Mouse (Mus musculus) midbrain, embryonic 15.5 days (tissue): Measurements from ENCODE around the gene Hspa12a. TPM values are rescaled to one million over a fixed set of nuclear protein-coding genes. Genes with fewer than 3 reads are reported as not detected.
A peak's percentile ranks its signal among the peaks of the same experiment; 100 is the strongest.

Source experiments
- ATAC-seq: fragments of 200-750 bp; cut with Nextera tagmentation; replicated peaks from 2 replicates; pipeline ENCODE4 v1.8.0; 2017; ENCODE audit warnings: moderate TSS enrichment
- H3K27ac ChIP-seq: fragments of 300-500 bp; sonication (generic); 2 replicates; pipeline ENCODE4 v1.5.1; 2015; ENCODE audit warnings: mild to moderate bottlenecking, inconsistent platforms
- H3K27me3 ChIP-seq: fragments of 300-500 bp; sonication (generic); replicated peaks from 2 replicates; pipeline ENCODE4 v1.6.1; 2015; ENCODE audit warnings: inconsistent platforms
- H3K36me3 ChIP-seq: fragments of 300-500 bp; sonication (generic); replicated peaks from 2 replicates; pipeline ENCODE4 v1.6.1; 2015; ENCODE audit warnings: inconsistent platforms
- H3K4me1 ChIP-seq: fragments of 300-500 bp; sonication (generic); 2 replicates; pipeline ENCODE4 v1.6.1; 2015; ENCODE audit warnings: inconsistent platforms
- H3K4me2 ChIP-seq: fragments of 300-500 bp; sonication (generic); 2 replicates; pipeline ENCODE4 v1.6.1; 2015; ENCODE audit warnings: inconsistent platforms, mild to moderate bottlenecking, moderate library complexity
- H3K4me3 ChIP-seq: fragments of 300-500 bp; sonication (generic); 2 replicates; pipeline ENCODE4 v1.5.1; 2015; ENCODE audit warnings: mild to moderate bottlenecking, inconsistent platforms
- H3K9ac ChIP-seq: fragments of 300-500 bp; sonication (generic); 2 replicates; pipeline ENCODE4 v1.6.1; 2015; ENCODE audit warnings: mild to moderate bottlenecking, inconsistent platforms
- H3K9me3 ChIP-seq: fragments of 300-500 bp; sonication (generic); 2 replicates; pipeline ENCODE4 v1.6.1; 2016; ENCODE audit warnings: inconsistent platforms
- WGBS: fragments of 180-500 bp; shearing (Covaris S2); methylation state at CpG from one replicate; pipeline ENCODE4 v1.1.7; 2015; ENCODE audit warnings: mixed read lengths; 5-methylcytosine and 5-hydroxymethylcytosine counted together
- polyA plus RNA-seq: library from polyadenylated mRNA; unstranded; fragments of >200 nt; fragmentation: Nextera tagmentation; extraction: Ambion mirVana; gene quantifications from 2 replicates; pipeline ENCODE4 v1.2.1, GENCODE M21; 2015

Gene Hspa12a
- polyA plus RNA-seq, 1 experiment from 2014 or later = 53.0 TPM

DNA sequence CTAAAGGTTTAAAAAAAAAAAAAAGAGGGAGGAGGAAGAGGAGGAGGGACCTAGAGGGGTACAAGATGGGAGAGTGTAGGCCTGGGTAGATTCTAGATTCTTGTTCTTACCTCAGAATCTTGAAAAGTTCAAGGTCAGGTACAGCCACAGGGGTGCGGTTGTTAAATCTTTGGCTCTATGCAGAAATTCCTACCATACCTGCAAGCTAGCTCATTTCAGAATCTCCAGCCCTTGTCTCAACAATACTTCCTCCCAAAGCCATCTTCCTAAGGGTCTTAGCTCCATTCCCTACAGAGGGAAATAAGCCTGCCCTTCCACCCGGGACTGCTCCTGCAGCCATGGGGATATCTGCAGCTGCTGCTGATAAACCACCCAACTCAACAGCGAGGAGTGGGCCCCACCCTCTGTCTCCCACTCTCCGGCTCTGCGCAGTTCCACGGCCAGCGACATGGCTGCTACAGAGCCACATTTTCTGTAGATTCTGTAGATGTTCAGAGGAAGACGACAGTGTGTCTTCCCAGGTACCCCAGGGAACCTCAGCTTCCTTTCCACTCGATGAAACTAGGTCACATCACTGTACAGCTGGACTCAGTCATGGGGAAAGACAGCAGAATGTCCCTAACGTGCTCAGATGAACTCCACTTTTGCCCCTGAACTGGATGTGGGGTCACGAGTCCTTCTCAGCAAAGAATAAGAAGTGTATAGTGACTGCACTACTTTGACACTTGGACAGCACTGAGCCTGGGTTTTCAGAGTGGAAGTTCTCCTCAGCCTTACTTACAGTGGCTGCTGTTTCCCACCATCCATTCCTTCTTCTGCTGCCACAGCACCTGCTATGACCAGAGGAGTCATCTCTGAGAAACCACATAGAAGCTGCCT is 70.8 kb downstream of the Hspa12a start:
- ATAC-seq = no peak

DNA sequence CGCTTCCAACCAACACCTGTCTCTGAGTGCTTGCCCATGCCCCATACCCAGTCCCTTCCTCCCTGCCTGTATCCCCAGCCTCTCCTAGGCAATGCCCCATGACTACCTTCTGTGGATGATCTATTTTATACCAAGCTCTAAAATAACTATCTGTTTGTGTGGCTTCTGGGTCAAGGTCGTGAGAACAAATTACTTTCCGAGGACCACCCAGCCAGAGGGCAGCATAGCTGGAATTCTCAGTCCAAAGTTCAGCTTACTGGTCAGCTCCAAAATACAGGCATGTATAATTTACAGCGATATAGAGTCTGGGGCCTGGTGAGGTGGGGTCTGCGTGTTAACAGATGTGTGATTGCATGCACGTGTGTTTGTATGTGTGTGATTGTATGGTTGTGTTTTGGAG is 71.6 kb downstream of the Hspa12a start:
- 89% methylated on average over 6 of the region's 6 CpGs for WGBS

More for the DNA sequence above, 70.8 kb downstream of the Hspa12a start:
- H3K9me3 ChIP-seq = no peaks in the 10 kb centered on the region
- H3K9ac ChIP-seq = no peak overlapping the region
- no peak overlapping the region for H3K27ac ChIP-seq
- no peaks in the 10 kb centered on the region for H3K4me1 ChIP-seq
- no peaks in the 10 kb centered on the region for H3K27me3 ChIP-seq
- no peaks in the 10 kb centered on the region for H3K36me3 ChIP-seq
- no peak overlapping the region for H3K4me3 ChIP-seq
- 85% methylated on average over 11 of the region's 11 CpGs for whole genome bisulfite sequencing
- H3K4me2 ChIP-seq = no peak overlapping the region

DNA sequence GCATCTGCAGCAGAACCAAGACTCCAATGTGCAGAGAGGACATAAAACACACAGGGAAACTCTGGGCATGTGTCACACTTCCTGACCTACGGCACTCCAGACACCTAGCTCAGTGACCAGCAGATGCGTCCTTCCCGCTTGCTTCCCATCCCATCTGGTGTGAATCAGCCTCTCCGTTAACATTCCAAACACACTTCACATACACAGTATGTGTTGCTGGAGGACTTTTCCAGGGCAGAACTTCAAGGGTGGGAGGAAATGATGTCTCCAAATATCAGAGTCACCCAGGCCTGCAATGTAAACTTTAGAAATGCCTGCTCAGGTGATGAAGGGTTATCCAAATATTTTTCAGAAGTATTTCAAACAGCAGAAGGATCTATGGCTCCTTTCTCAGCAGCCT is 76.8 kb downstream of the Hspa12a start:
- H3K36me3 ChIP-seq = no peaks in the 10 kb centered on the region
- no peak overlapping the region for H3K9ac ChIP-seq
- no peak overlapping the region for H3K4me2 ChIP-seq
- no peak overlapping the region for H3K27ac ChIP-seq
- H3K4me1 ChIP-seq = no peaks in the 10 kb centered on the region
- H3K4me3 ChIP-seq = no peak overlapping the region
- no peaks in the 10 kb centered on the region for H3K9me3 ChIP-seq
- WGBS = 87% methylated on average over 4 of the region's 4 CpGs
- no peaks in the 10 kb centered on the region for H3K27me3 ChIP-seq
- ATAC-seq = no peak

More for the DNA sequence above, 71.6 kb downstream of the Hspa12a start:
- ATAC-seq = no peak
- Histone ChIP-seq H3K4me2 (no peak overlapping the region), H3K4me3 (no peak overlapping the region), H3K4me1 (no peaks in the 10 kb centered on the region), H3K36me3 (no peaks in the 10 kb centered on the region), H3K27ac (no peak overlapping the region), H3K27me3 (no peaks in the 10 kb centered on the region), H3K9ac (no peak overlapping the region), H3K9me3 (no peaks in the 10 kb centered on the region)

DNA sequence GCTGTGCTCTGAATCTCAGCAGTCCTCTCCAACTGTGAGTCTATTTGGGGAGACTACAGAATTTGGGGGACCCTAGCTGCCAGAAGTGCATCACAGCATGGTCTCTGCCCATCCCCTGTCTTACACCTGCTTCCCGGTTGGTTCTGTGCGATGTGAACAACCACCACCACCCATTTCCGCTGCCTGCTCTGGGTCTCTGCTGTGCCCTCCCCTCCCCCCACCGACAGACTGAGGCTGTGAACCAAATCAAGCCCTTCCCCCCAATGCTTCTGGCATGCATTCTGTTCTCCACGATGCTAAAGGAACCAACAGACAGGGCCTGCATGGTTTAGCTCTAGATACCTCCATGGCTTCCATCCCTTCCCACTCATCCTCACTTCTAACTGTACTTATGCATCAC is 78.2 kb downstream of the Hspa12a start:
- Histone ChIP-seq H3K27ac (no peak overlapping the region), H3K4me1 (peaks cover 11% of the 10 kb centered on the region), H3K36me3 (no peaks in the 10 kb centered on the region), H3K9me3 (no peaks in the 10 kb centered on the region), H3K9ac (no peak overlapping the region), H3K4me2 (no peak overlapping the region), H3K27me3 (no peaks in the 10 kb centered on the region), H3K4me3 (no peak overlapping the region)
- ATAC-seq = no peak
- WGBS = 47% methylated on average over 5 of the region's 5 CpGs

DNA sequence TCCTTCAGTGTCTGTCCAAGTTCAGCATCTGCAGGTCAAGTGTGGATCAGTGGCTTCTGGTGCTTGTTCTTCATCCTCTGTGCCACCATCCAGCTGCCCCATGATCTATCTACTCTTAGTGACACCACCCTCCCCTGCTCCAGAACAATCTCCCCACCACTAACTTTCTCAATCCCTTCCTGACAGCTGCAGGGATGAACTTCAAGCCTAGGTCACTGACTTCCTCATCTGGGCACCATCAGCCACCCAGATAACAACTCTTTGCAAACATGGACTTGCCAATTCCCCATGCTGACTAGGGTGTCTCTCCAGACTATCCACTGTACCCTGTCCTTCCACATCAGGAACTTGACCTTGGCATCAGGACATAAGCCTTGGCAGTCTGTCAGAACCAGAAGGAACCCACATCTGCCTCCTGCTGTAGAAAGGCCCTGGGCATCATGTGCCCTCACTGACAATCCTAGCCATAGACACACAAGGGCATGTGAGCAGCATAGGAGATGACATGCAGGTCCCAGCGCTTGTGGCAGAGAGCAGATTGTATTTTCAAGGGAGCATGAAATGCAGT is 79.4 kb downstream of the Hspa12a start:
- H3K27ac ChIP-seq = no peak overlapping the region
- 96% methylated on average over 1 of the region's 1 CpGs for WGBS

DNA sequence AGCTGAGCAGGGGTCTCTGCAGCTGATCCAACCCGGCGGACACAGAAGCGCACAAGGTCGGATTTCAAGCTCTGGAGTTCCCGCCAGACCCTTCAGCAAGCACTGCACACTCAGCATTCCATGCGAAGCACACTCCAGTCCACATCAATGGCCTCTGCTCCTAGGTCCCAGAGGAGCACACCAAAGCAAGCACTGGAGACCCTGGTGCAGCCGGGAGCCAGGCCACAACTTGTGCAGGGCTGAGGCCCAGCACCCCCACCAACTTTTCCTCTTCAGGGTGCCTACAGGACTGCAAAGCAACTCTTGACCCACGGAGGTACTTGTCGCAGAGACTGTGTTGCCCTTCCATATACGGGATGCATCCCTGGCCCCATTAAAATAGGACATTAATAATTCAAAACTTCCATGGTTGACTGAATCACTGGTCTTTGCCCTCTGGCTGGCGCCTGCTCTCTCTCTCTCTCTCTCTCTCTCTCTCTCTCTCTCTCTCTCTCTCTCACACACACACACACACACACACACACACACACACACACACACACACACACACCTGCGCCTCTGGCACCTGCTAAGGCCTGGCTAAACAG is 82.2 kb downstream of the Hspa12a start:
- Histone ChIP-seq H3K9ac (peak overlapping the region; percentile 68), H3K27ac (peak overlapping the region; percentile 78), H3K9me3 (no peaks in the 10 kb centered on the region), H3K4me2 (peak overlapping the region; percentile 86), H3K27me3 (no peaks in the 10 kb centered on the region), H3K36me3 (no peaks in the 10 kb centered on the region), H3K4me3 (peak overlapping the region; percentile 72), H3K4me1 (peaks cover 31% of the 10 kb centered on the region)
- no peak; the same call in 1 of the 2 replicates for ATAC-seq
- WGBS = 17% methylated on average over 12 of the region's 12 CpGs

More for the DNA sequence above, 79.4 kb downstream of the Hspa12a start:
- no peak for ATAC-seq
- Histone ChIP-seq H3K9me3 (no peaks in the 10 kb centered on the region), H3K4me3 (no peak overlapping the region), H3K36me3 (no peaks in the 10 kb centered on the region), H3K9ac (no peak overlapping the region), H3K4me2 (no peak overlapping the region), H3K27me3 (no peaks in the 10 kb centered on the region), H3K4me1 (peaks cover 21% of the 10 kb centered on the region)

DNA sequence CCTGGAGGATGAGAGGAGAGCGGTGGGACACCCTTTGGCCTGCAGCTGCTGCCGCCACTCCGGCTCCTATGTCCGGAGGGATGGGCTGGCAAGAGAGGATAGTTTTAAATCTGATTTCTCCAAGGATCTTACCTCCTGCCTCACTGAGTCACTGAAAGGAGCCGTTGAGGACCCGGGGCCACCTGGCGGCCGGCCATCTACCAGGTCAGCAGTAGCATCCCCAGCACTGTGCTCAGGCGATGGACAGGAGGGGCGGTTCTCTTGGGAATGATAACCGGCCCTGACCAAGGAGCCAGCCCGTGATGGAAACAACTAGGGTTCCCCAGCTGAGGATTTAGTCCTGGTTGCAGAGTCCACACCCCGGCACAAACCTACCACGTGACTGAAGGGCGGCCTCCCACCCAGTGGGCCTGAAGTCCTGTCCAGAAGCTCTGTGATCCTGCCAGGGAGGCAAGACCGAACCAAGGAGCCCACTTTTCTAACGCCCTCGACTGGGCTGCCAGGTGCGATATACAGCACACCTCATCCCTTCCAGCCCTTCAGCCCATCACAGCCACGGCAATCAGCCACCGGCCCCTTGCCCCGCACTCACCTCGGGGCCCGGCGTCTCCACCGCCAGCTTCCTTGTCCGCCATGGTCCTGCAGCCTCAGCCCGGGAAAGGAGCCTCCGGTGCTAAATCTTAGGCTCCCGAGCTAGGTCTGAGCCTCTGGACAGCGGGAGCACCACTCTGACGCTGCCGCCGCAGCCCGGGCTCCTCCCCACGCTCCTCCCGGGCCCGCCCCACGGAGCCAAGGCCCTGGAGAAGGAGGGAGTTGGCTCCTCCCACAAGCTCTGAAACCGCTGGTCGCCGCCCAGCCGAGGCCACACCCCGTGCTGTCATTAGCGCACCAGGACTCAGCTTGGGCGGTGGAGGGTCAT is 82.9 kb downstream of the Hspa12a start:
- no peaks in the 10 kb centered on the region for H3K9me3 ChIP-seq
- under 1% methylated on average over 46 of the region's 46 CpGs for WGBS
- peak overlapping the region; percentile 78 for H3K27ac ChIP-seq
- H3K4me2 ChIP-seq = peak overlapping the region; percentile 86
- H3K36me3 ChIP-seq = no peaks in the 10 kb centered on the region
- peak overlapping the region; percentile 68 for H3K9ac ChIP-seq
- H3K4me3 ChIP-seq = peak overlapping the region; percentile 72
- peaks cover 31% of the 10 kb centered on the region for H3K4me1 ChIP-seq
- ATAC-seq = peak; percentile 85
- no peaks in the 10 kb centered on the region for H3K27me3 ChIP-seq

DNA sequence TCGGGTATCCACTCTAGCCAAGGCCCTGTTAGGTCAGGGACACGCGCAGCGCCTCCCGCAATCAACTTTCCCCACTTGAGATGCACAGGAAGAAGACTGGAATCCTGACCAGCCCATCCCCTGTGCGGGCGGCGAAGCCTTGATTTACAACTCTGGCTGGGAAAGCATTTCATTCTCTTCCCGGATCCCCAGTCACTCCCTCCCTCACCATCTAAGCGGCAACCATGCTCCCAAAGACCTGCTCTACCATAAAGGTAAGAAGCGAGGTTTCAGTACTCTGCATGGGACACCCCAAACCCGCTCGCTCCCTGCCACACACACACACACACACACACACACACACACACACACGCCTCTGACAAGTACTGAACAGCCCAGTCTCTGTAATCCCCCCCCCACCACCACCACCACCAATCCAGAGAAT is 83.6 kb downstream of the Hspa12a start:
- H3K9me3 ChIP-seq = no peaks in the 10 kb centered on the region
- H3K4me2 ChIP-seq = peak overlapping the region; percentile 86
- H3K27ac ChIP-seq = peak overlapping the region; percentile 78
- H3K9ac ChIP-seq = peak overlapping the region; percentile 68
- no peaks in the 10 kb centered on the region for H3K36me3 ChIP-seq
- H3K4me1 ChIP-seq = peaks cover 31% of the 10 kb centered on the region
- ATAC-seq = peak; percentile 38
- H3K27me3 ChIP-seq = no peaks in the 10 kb centered on the region
- 2% methylated on average over 14 of the region's 14 CpGs for WGBS
- peak overlapping the region; percentile 72 for H3K4me3 ChIP-seq

DNA sequence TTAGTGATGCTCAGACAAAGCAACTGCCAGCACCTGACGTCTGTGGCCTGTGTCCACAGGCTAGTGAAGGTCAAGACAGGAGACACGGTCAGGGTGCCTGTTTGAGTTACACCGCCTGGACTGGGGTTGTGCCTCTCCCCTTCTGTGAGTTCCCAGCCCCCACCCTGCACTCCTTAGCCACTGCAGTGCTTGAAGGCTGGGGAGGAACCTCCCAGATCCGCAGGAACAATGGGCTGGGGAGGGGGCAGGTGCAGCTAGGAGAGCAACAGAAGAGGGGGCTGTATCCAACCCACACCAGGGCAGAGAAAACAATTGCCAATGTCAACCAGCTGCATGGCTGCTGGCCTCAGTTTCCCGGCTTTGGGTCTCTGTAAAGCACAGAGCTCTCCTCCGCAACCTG is 84.1 kb downstream of the Hspa12a start:
- H3K36me3 ChIP-seq = no peaks in the 10 kb centered on the region
- peak overlapping the region; percentile 78 for H3K27ac ChIP-seq
- H3K4me3 ChIP-seq = peak overlapping the region; percentile 72
- H3K9ac ChIP-seq = peak overlapping the region; percentile 68
- WGBS = 8% methylated on average over 6 of the region's 6 CpGs
- no peaks in the 10 kb centered on the region for H3K9me3 ChIP-seq
- peaks cover 31% of the 10 kb centered on the region for H3K4me1 ChIP-seq
- peak; percentile 40 for ATAC-seq
- peak overlapping the region; percentile 86 for H3K4me2 ChIP-seq
- H3K27me3 ChIP-seq = no peaks in the 10 kb centered on the region

DNA sequence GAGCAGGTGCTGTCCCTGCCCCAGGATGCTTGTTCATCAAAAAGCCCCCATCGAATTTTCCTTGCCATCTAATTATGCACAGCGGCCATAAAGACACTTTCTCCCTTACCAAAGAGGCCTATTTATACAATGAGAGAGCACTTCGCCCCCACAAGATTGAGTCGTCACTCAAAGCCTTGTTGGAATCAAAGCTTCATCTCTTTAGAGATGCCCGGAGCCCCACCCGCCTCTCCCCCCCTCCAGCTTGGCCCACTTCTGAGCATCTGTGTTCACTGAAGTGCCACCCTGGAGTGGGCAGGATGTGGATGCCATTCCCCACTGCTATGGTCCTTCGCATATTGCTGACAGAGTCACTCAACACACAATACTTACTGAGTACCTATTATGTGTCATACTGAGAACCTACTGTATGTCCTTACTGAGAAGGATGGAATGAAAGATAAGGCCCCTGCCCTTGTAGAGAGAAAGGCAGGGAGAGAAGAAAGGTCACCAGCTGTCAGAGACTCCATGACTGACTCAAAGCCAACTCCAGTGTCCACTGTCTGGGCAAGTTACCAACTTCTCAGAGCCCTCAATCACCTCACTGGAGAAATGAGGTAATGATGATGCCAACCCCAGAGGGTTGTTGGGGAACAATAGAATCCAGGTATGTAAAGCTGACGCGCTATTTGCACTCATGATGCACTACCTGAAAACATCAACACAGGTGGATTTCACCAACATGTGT is 87.2 kb downstream of the Hspa12a start:
- no peak overlapping the region for H3K4me3 ChIP-seq
- no peak overlapping the region for H3K9ac ChIP-seq
- no peak overlapping the region for H3K27ac ChIP-seq
- no peak for ATAC-seq
- WGBS = 67% methylated on average over 9 of the region's 9 CpGs
- H3K36me3 ChIP-seq = no peaks in the 10 kb centered on the region
- H3K4me2 ChIP-seq = no peak overlapping the region
- H3K4me1 ChIP-seq = peaks cover 31% of the 10 kb centered on the region
- H3K27me3 ChIP-seq = no peaks in the 10 kb centered on the region
- H3K9me3 ChIP-seq = no peaks in the 10 kb centered on the region

DNA sequence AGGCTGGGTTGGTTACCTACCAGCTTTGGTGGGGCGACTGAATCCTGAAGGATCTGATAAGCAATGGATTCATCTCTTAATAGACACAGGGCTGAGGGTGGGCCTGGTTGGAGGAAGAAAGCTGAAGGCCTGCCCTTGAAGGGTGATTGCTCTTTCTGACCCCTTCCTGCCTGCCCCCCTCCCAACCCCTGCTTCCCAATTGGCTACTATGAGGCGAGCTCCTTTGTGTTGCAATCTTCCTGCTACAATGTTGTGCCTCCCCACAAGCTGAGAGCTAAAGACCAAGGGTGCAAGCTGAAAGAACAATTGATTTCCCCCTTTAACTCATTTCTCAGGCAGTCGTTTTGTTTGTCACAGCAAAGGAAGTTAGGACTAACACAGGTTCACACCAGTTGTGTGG is 88.6 kb downstream of the Hspa12a start:
- WGBS = 63% methylated on average over 3 of the region's 3 CpGs
- no peaks in the 10 kb centered on the region for H3K36me3 ChIP-seq
- no peaks in the 10 kb centered on the region for H3K27me3 ChIP-seq
- H3K4me3 ChIP-seq = no peak overlapping the region
- no peak overlapping the region for H3K4me2 ChIP-seq
- no peak overlapping the region for H3K9ac ChIP-seq
- no peak for ATAC-seq
- no peaks in the 10 kb centered on the region for H3K9me3 ChIP-seq
- H3K27ac ChIP-seq = no peak overlapping the region
- H3K4me1 ChIP-seq = peaks cover 18% of the 10 kb centered on the region
